Mouse (Mus musculus): ENCODE results near the gene Acap2. TPM values are rescaled to one million over a fixed set of nuclear protein-coding genes. Genes with fewer than 3 reads are reported as not detected.

Gene Acap2
- total RNA-seq, 1 experiment: 23.4 TPM

DNA sequence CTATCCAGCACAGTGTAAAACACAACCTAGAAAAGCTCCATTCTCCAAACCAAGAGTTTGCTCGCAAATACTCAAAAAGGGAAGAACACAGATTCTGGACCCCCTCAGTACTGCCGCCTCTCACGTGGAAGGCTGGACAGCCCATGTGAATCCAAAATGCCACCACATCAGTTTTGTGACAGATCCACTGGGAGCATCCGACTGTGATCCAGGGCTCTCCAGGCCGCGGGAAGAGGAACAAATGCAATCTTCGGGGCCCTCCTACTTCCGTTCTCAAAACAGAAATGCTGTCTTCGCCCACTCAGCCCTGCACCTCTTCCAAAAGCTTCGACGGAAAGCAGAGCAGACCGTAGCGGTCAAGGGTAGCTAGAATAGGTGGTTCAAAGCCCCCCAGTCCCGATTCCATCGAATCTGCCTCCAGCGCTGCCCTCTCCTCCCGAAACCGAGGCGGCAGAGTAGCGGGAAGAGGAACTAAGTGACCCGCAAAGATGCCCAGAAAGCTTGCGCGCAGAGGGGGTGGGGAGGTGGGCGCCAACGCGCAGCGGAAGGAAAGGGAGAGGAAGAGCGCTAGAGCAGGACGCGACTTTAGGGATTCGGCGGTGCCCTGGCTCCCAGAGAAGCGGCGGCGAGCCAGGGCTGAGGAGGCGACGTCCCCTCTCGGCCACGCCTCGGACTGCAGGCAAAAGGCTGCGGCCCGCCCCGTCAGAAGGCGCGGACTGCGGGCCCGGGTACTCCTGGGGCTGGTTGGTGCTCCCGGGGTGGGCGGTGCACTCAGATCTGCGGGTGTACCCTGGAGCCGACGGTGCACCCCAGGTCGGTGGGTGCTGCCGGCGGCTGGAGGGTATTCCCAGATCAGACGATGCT, 887 bp downstream of the Acap2 start:
- TF ChIP-seq MAFK (IDR thresholded peaks at IDR 0.05; ENCODE audit: insufficient read depth, low read depth, low read length): no peak
- TF ChIP-seq HCFC1 (IDR thresholded peaks at IDR 0.05; ENCODE audit: borderline replicate concordance, insufficient read depth, low read length): no peak
- no peak overlapping the region for H3K27ac ChIP-seq (ENCODE audit: insufficient read depth, low read depth, low read length, poor library complexity, severe bottlenecking)
- peak; percentile 26 for DNase-seq (ENCODE audit: low read depth, low spot score)
- peak overlapping the region; percentile 82 for H3K9ac ChIP-seq (ENCODE audit: insufficient read depth, low read depth, low read length, poor library complexity, severe bottlenecking)
- H3K4me1 ChIP-seq (ENCODE audit: control insufficient read depth in 2 of 2, insufficient read depth in 2 of 2, low read length in 2 of 2, poor library complexity in 1 of 2): no peaks in the 10 kb centered on the region
- in situ Hi-C loops (cut with MboI; ENCODE audit: low sequenced_read_pairs in 2 of 2, unreplicated experiment in 2 of 2): no loop called here
- no peaks in the 10 kb centered on the region for H3K36me3 ChIP-seq (ENCODE audit: control insufficient read depth, insufficient read depth, low read length, poor library complexity, severe bottlenecking)
- H3K9me3 ChIP-seq (ENCODE audit: control insufficient read depth, insufficient read depth, low read depth, low read length): no peaks in the 10 kb centered on the region
- peak overlapping the region; percentile 86 to 91 for H3K4me3 ChIP-seq (ENCODE audit: insufficient read depth in 1 of 2, low read depth in 1 of 2, low read length in 2 of 2, poor library complexity in 1 of 2, severe bottlenecking in 1 of 2)

DNA sequence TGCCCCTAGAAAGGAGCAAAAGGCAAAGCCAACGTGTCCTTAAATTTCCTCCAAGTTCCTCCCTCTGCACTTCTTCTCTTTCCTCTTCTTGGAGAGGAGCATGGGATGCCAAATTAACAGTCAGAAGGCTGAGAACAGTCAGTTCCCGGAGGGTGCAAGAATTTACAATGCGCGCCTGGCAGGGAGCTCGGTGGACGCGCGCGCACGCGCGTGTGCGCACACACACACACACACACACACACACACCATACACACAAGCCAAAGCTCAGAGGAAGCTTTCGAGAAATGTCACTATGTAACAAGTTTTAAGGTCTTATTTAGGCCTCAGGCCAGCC, 1.5 kb downstream of the Acap2 start:
- Histone ChIP-seq H3K4me3 (ENCODE audit: insufficient read depth in 1 of 2, low read depth in 1 of 2, low read length in 2 of 2, poor library complexity in 1 of 2, severe bottlenecking in 1 of 2) (peak overlapping the region; percentile 86 to 91), H3K9ac (ENCODE audit: insufficient read depth, low read depth, low read length, poor library complexity, severe bottlenecking) (no peak overlapping the region), H3K27ac (ENCODE audit: insufficient read depth, low read depth, low read length, poor library complexity, severe bottlenecking) (no peak overlapping the region), H3K4me1 (ENCODE audit: control insufficient read depth in 2 of 2, insufficient read depth in 2 of 2, low read length in 2 of 2, poor library complexity in 1 of 2) (peaks cover 0 to under 1% of the 10 kb centered on the region in 2 experiments; a peak in 1 of 4 replicates), H3K9me3 (ENCODE audit: control insufficient read depth, insufficient read depth, low read depth, low read length) (no peaks in the 10 kb centered on the region), H3K36me3 (ENCODE audit: control insufficient read depth, insufficient read depth, low read length, poor library complexity, severe bottlenecking) (no peaks in the 10 kb centered on the region)
- no peak for TF ChIP-seq ZNF384 (IDR thresholded peaks at IDR 0.05; ENCODE audit: low read depth, low read length)
- no peak for TF ChIP-seq CHD2 (IDR thresholded peaks at IDR 0.05; ENCODE audit: low read depth, low read length)
- no peak for TF ChIP-seq MAFK (IDR thresholded peaks at IDR 0.05; ENCODE audit: insufficient read depth, low read depth, low read length)
- TF ChIP-seq HCFC1 (IDR thresholded peaks at IDR 0.05; ENCODE audit: borderline replicate concordance, insufficient read depth, low read length): no peak
- no peak for TF ChIP-seq ZC3H11A (IDR thresholded peaks at IDR 0.05; ENCODE audit: borderline replicate concordance, low read depth, low read length)
- DNase-seq (ENCODE audit: low read depth, low spot score): no peak
- in situ Hi-C loops (cut with MboI; ENCODE audit: low sequenced_read_pairs in 2 of 2, unreplicated experiment in 2 of 2): no loop called here

DNA sequence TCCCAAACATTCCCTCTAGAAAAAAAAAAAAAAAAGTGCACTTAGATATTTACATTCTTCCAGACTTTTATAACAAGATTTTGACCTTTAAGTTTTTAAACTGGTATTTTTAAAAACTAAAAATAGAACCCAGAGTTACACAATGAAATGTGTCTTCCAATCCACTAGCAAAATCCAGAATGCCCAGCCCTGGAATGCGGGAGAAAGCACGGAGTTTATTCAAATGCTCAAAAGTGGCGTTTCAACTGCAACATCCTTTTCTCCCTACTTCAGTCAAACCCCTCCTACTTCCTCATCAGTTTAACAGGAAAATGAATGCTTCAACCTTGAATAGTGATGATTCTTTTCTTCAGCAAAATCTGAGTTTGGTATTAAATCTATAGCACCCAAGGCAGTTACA, 4.1 kb downstream of the Acap2 start:
- no peak overlapping the region for H3K27ac ChIP-seq (ENCODE audit: insufficient read depth, low read depth, low read length, poor library complexity, severe bottlenecking)
- no peak for TF ChIP-seq ZC3H11A (IDR thresholded peaks at IDR 0.05; ENCODE audit: borderline replicate concordance, low read depth, low read length)
- no peak for TF ChIP-seq MAFK (IDR thresholded peaks at IDR 0.05; ENCODE audit: insufficient read depth, low read depth, low read length)
- TF ChIP-seq ZNF384 (IDR thresholded peaks at IDR 0.05; ENCODE audit: low read depth, low read length): no peak
- TF ChIP-seq CHD2 (IDR thresholded peaks at IDR 0.05; ENCODE audit: low read depth, low read length): no peak
- no peak for TF ChIP-seq HCFC1 (IDR thresholded peaks at IDR 0.05; ENCODE audit: borderline replicate concordance, insufficient read depth, low read length)
- no peak overlapping the region for H3K9ac ChIP-seq (ENCODE audit: insufficient read depth, low read depth, low read length, poor library complexity, severe bottlenecking)
- H3K9me3 ChIP-seq (ENCODE audit: control insufficient read depth, insufficient read depth, low read depth, low read length): no peaks in the 10 kb centered on the region
- no peak for DNase-seq (ENCODE audit: low read depth, low spot score)
- in situ Hi-C loops (cut with MboI; ENCODE audit: low sequenced_read_pairs in 2 of 2, unreplicated experiment in 2 of 2): no loop called here
- H3K4me1 ChIP-seq (ENCODE audit: control insufficient read depth in 2 of 2, insufficient read depth in 2 of 2, low read length in 2 of 2, poor library complexity in 1 of 2): peaks cover 1 to 6% of the 10 kb centered on the region in 2 experiments; a peak in 2 of 4 replicates
- H3K36me3 ChIP-seq (ENCODE audit: control insufficient read depth, insufficient read depth, low read length, poor library complexity, severe bottlenecking): no peaks in the 10 kb centered on the region
- H3K4me3 ChIP-seq (ENCODE audit: insufficient read depth in 1 of 2, low read depth in 1 of 2, low read length in 2 of 2, poor library complexity in 1 of 2, severe bottlenecking in 1 of 2): no peak overlapping the region

DNA sequence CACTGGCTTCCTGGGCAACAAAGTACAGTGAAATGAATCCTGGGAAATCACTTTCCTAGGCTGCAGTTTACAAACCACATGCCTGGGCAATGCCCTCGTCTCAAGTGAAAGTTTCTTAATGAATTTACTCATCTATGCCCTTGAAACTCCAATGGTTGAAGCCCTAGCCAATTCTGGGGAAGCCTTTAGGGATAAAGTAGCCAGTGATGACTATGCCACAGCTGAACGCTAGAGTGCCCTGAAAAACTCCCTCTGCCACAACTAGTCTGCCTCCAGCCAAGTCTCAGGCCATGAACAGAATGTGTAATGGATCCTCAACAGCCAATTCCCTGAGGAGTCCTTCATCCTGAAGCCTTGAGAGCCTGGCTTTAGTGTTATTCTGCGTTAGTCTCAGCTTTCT, 8.5 kb downstream of the Acap2 start:
- no peak overlapping the region for H3K27ac ChIP-seq (ENCODE audit: insufficient read depth, low read depth, low read length, poor library complexity, severe bottlenecking)
- no peak overlapping the region for H3K4me3 ChIP-seq (ENCODE audit: insufficient read depth in 1 of 2, low read depth in 1 of 2, low read length in 2 of 2, poor library complexity in 1 of 2, severe bottlenecking in 1 of 2)
- H3K36me3 ChIP-seq (ENCODE audit: control insufficient read depth, insufficient read depth, low read length, poor library complexity, severe bottlenecking): no peaks in the 10 kb centered on the region
- H3K4me1 ChIP-seq (ENCODE audit: control insufficient read depth in 2 of 2, insufficient read depth in 2 of 2, low read length in 2 of 2, poor library complexity in 1 of 2): peaks cover 3 to 9% of the 10 kb centered on the region in 2 experiments; a peak in 2 of 4 replicates
- no peak overlapping the region for H3K9ac ChIP-seq (ENCODE audit: insufficient read depth, low read depth, low read length, poor library complexity, severe bottlenecking)
- no peak for DNase-seq (ENCODE audit: low read depth, low spot score)
- H3K9me3 ChIP-seq (ENCODE audit: control insufficient read depth, insufficient read depth, low read depth, low read length): no peaks in the 10 kb centered on the region
- no peak for TF ChIP-seq ZC3H11A (IDR thresholded peaks at IDR 0.05; ENCODE audit: borderline replicate concordance, low read depth, low read length)
- no peak for TF ChIP-seq CHD2 (IDR thresholded peaks at IDR 0.05; ENCODE audit: low read depth, low read length)
- no peak for TF ChIP-seq MAFK (IDR thresholded peaks at IDR 0.05; ENCODE audit: insufficient read depth, low read depth, low read length)
- TF ChIP-seq ZNF384 (IDR thresholded peaks at IDR 0.05; ENCODE audit: low read depth, low read length): no peak
- no peak for TF ChIP-seq HCFC1 (IDR thresholded peaks at IDR 0.05; ENCODE audit: borderline replicate concordance, insufficient read depth, low read length)
- in situ Hi-C loops (cut with MboI; ENCODE audit: low sequenced_read_pairs in 2 of 2, unreplicated experiment in 2 of 2): no loop called here
